Mouse (Mus musculus): ENCODE data around the gene Ppard.

Gene Ppard

GRCm38 (mm10) chr17:28280423-28280800 is 47.9 kb downstream of the Ppard start:
- no peak for ATAC-seq (ENCODE audit: insufficient number of reproducible peaks, low FRiP score, low TSS enrichment)

- ATAC-seq (ENCODE audit: insufficient number of reproducible peaks, low FRiP score, low TSS enrichment): no peak
These were observed 48.4 kb downstream of the Ppard start for GRCm38 (mm10) chr17:28280831-28281377.

- ATAC-seq (ENCODE audit: insufficient number of reproducible peaks, low FRiP score, low TSS enrichment): no peak
These were observed 49.5 kb downstream of the Ppard start for GRCm38 (mm10) chr17:28281866-28282441.

- ATAC-seq (ENCODE audit: insufficient number of reproducible peaks, low FRiP score, low TSS enrichment): no peak
These were observed 50.7 kb downstream of the Ppard start for GRCm38 (mm10) chr17:28283199-28283598.

GRCm38 (mm10) chr17:28286133-28286532 is 53.6 kb downstream of the Ppard start:
- ATAC-seq (ENCODE audit: insufficient number of reproducible peaks, low FRiP score, low TSS enrichment): no peak

GRCm38 (mm10) chr17:28286964-28287363 is 54.5 kb downstream of the Ppard start:
- no peak for ATAC-seq (ENCODE audit: insufficient number of reproducible peaks, low FRiP score, low TSS enrichment)

- ATAC-seq (ENCODE audit: insufficient number of reproducible peaks, low FRiP score, low TSS enrichment): no peak
These were observed 55.1 kb downstream of the Ppard start for GRCm38 (mm10) chr17:28287578-28287977.

GRCm38 (mm10) chr17:28287980-28288379 is 55.5 kb downstream of the Ppard start:
- no peak for ATAC-seq (ENCODE audit: insufficient number of reproducible peaks, low FRiP score, low TSS enrichment)

- no peak for ATAC-seq (ENCODE audit: insufficient number of reproducible peaks, low FRiP score, low TSS enrichment)
These were observed 57.8 kb downstream of the Ppard start for GRCm38 (mm10) chr17:28290262-28290661.

GRCm38 (mm10) chr17:28290671-28291070 is 58.2 kb downstream of the Ppard start:
- ATAC-seq (ENCODE audit: insufficient number of reproducible peaks, low FRiP score, low TSS enrichment): no peak

GRCm38 (mm10) chr17:28291346-28291745 is 58.8 kb downstream of the Ppard start:
- ATAC-seq (ENCODE audit: insufficient number of reproducible peaks, low FRiP score, low TSS enrichment): no peak

- no peak for ATAC-seq (ENCODE audit: insufficient number of reproducible peaks, low FRiP score, low TSS enrichment)
These were observed 61.2 kb downstream of the Ppard start for GRCm38 (mm10) chr17:28293716-28294115.

GRCm38 (mm10) chr17:28294449-28295333 is 62.2 kb downstream of the Ppard start:
- ATAC-seq (ENCODE audit: insufficient number of reproducible peaks, low FRiP score, low TSS enrichment): no peak

GRCm38 (mm10) chr17:28298888-28299287 is 66.4 kb downstream of the Ppard start:
- ATAC-seq (ENCODE audit: insufficient number of reproducible peaks, low FRiP score, low TSS enrichment): no peak

GRCm38 (mm10) chr17:28299669-28300320 is 67.3 kb downstream of the Ppard start:
- ATAC-seq (ENCODE audit: insufficient number of reproducible peaks, low FRiP score, low TSS enrichment): no peak

GRCm38 (mm10) chr17:28300323-28300722 is 67.8 kb downstream of the Ppard start:
- ATAC-seq (ENCODE audit: insufficient number of reproducible peaks, low FRiP score, low TSS enrichment): no peak

GRCm38 (mm10) chr17:28300850-28301249 is 68.3 kb downstream of the Ppard start:
- ATAC-seq (ENCODE audit: insufficient number of reproducible peaks, low FRiP score, low TSS enrichment): no peak

GRCm38 (mm10) chr17:28305172-28305571 is 72.7 kb downstream of the Ppard start:
- no peak for ATAC-seq (ENCODE audit: insufficient number of reproducible peaks, low FRiP score, low TSS enrichment)

GRCm38 (mm10) chr17:28308297-28309195 is 76.0 kb downstream of the Ppard start:
- ATAC-seq (ENCODE audit: insufficient number of reproducible peaks, low FRiP score, low TSS enrichment): 0 out of 2 replicates have a peak, but pooled peaks have one; percentile 18

GRCm38 (mm10) chr17:28310831-28311230 is 78.3 kb downstream of the Ppard start:
- ATAC-seq (ENCODE audit: insufficient number of reproducible peaks, low FRiP score, low TSS enrichment): no peak
